Mouse (Mus musculus) limb, embryonic 13.5 days (tissue): Measurements from ENCODE around the gene Sh3bp5. TPM values are rescaled to one million over a fixed set of nuclear protein-coding genes. Genes with fewer than 3 reads are reported as not detected.

Experiments
- ATAC-seq: fragments of 200-750 bp; cut with Nextera tagmentation; 2 replicates; pipeline ENCODE4 v1.8.0; 2017; ENCODE audit warnings: low read depth, moderate number of reproducible peaks, moderate TSS enrichment; ENCODE audit not compliant: low FRiP score
- H3K27ac ChIP-seq: fragments of 300-500 bp; sonication (generic); 2 replicates; pipeline ENCODE4 v1.5.1; 2015; ENCODE audit warnings: inconsistent platforms, mild to moderate bottlenecking, moderate library complexity
- H3K27me3 ChIP-seq: fragments of 300-500 bp; sonication (generic); 2 replicates; pipeline ENCODE4 v1.6.1; 2015; ENCODE audit warnings: mild to moderate bottlenecking, inconsistent platforms
- H3K36me3 ChIP-seq: fragments of 300-500 bp; sonication (generic); 2 replicates; pipeline ENCODE4 v1.6.1; 2015; ENCODE audit warnings: inconsistent platforms, mild to moderate bottlenecking, moderate library complexity
- H3K4me1 ChIP-seq: fragments of 300-500 bp; sonication (generic); 2 replicates; pipeline ENCODE4 v1.6.1; 2015; ENCODE audit warnings: inconsistent platforms
- H3K4me2 ChIP-seq: fragments of 300-500 bp; sonication (generic); replicated peaks from 2 replicates; pipeline ENCODE4 v1.6.1; 2015; ENCODE audit warnings: inconsistent platforms, mild to moderate bottlenecking, moderate library complexity
- H3K4me3 ChIP-seq: fragments of 300-500 bp; sonication (generic); 2 replicates; pipeline ENCODE4 v1.5.1; 2015; ENCODE audit warnings: moderate library complexity, mild to moderate bottlenecking, inconsistent platforms
- H3K9ac ChIP-seq: fragments of 300-500 bp; sonication (generic); 2 replicates; pipeline ENCODE4 v1.6.1; 2015; ENCODE audit warnings: mild to moderate bottlenecking, inconsistent platforms
- H3K9me3 ChIP-seq: fragments of 300-500 bp; sonication (generic); 2 replicates; pipeline ENCODE4 v1.6.1; 2016; ENCODE audit warnings: inconsistent platforms
- WGBS: fragments of 180-500 bp; shearing (Covaris S2); methylation state at CpG from one replicate; pipeline ENCODE4 v1.1.7; 2015; 5-methylcytosine and 5-hydroxymethylcytosine counted together
- polyA plus RNA-seq: library from polyadenylated mRNA; unstranded; fragments of >200 nt; fragmentation: Nextera tagmentation; extraction: Ambion mirVana; gene quantifications from 2 replicates; pipeline ENCODE4 v1.2.1, GENCODE M21; 2015

Gene Sh3bp5
- polyA plus RNA-seq, 1 experiment from 2014 or later = 53.2 TPM

DNA sequence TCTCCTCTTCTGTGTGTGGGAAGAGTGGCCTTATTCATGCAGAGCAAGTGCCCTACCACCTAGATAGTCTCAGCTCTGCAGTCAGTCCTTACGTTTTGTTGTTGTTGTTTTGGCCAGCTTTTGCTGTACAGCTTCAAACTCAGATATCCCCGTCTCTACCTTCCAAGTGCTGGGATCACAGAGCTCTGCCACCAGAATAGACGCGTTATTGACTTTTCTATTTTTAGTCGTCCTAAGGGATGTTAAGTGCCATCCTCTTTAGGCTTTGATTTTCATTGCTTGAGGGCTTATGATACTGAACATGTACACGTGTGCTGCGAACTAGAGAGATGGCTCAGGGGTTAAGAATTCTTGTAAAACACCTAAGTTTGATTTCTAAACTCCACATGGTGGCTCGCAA is 92.6 kb downstream of the Sh3bp5 start:
- Histone ChIP-seq H3K27me3 (no peaks in the 10 kb centered on the region), H3K36me3 (peaks cover 46% of the 10 kb centered on the region), H3K4me1 (peaks cover 7% of the 10 kb centered on the region; the same call in 1 of the 2 replicates), H3K9ac (no peak overlapping the region), H3K9me3 (no peaks in the 10 kb centered on the region), H3K4me2 (no peak overlapping the region), H3K4me3 (no peak overlapping the region), H3K27ac (no peak overlapping the region)
- 79% methylated on average over 8 of the region's 8 CpGs for WGBS
- ATAC-seq = no peak

DNA sequence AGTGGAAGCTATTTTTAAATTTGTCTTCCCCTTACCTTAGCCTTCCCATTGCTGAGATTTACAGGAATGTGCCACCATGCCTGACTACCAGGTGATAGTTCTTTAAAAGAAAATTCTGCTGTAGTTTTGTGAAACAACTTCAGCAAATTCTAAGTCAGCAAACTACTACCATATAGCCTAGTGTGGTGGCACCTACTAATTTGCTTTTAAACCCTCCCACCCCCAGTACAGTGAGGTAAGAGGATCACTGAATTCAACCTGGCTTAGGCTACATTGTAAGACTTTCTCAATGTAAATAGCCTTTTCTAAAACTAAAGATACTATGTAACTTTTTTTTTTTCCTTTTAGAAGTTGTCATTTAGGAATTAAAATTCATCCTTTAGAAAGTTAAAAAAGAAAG is 97.9 kb downstream of the Sh3bp5 start:
- Histone ChIP-seq H3K4me1 (peaks cover 18% of the 10 kb centered on the region), H3K9me3 (no peaks in the 10 kb centered on the region), H3K27ac (no peak overlapping the region), H3K4me2 (peak overlapping the region; percentile 71), H3K9ac (peak overlapping the region; percentile 92; the same call in 1 of the 2 replicates), H3K36me3 (peaks cover 12% of the 10 kb centered on the region), H3K4me3 (peak overlapping the region; percentile 86), H3K27me3 (no peaks in the 10 kb centered on the region)
- ATAC-seq = no peak

DNA sequence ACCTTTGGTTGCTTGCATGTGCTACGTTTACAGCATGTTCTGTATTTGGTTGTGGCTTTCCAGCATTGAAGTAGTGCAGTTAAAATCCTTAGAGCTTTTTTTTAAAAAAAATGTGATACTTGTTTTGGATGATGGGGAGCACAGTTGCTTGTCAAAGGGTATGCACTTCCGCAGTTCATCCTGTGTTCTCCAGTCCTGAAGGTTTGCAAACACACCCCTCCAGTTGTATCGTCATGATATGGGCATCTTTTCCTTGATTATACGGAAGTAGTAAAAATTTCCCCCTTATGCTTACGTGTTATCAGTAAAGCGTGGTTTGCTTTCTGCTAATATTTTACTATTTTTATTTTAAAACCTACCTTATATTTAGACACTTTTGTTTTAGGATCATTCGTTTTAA is 98.5 kb downstream of the Sh3bp5 start:
- WGBS = 45% methylated on average over 7 of the region's 7 CpGs
- H3K27ac ChIP-seq = peak overlapping the region; percentile 92; the same call in 1 of the 2 replicates

DNA sequence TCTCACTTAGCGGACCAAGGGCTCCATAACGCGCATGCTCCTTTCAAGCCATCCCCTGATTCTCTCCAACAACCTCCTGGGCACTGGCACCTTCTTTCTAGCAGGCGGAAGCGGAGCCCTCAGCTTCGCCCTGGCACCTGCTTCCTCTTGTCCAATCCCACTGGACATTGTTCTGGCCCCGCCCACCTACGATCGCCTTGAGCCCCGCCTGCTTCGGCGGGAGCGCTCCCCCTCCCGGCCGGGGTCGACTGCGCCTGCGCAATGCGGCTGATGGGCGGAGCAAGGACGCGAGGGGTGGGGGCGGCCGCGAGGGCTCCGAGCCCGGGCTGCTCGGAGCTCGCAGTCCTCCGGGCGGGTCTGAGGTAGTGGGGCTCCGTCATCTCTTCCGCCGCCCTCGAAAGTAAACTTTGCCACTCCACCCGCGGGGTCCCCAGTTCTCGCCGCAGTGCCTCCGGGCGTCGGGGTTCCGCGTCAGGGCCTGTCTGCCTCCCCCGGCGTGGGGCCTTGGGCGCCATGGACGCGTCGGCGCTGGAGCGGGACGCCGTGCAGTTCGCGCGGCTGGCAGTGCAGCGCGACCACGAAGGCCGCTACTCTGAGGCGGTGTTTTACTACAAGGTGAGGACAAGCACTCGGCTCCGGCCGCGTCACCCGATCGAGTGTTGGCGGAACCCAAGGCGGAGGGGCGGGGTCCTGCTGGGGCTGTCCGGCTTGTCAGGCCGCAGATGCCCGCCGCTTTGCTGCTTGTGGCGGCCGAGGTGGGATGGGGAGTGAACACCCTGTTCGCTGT is 99.3 kb downstream of the Sh3bp5 start, which contains the start of gene Capn7:
Gene Capn7, plus strand, starts transcription at position 270 of the 787 bp plus-strand sequence.
- H3K9me3 ChIP-seq = no peaks in the 10 kb centered on the region
- peak within 1 kb of the TSS; percentile 92 for H3K9ac ChIP-seq
- peak within 1 kb of the TSS; percentile 86 for H3K4me3 ChIP-seq
- ATAC-seq = peak; percentile 96
- peaks cover 18% of the 10 kb centered on the region for H3K4me1 ChIP-seq
- WGBS = under 1% methylated on average over 78 of the region's 78 CpGs
- H3K36me3 ChIP-seq = peaks cover 8% of the 10 kb centered on the region
- H3K27me3 ChIP-seq = no peaks in the 10 kb centered on the region
- peak within 1 kb of the TSS; percentile 92 for H3K27ac ChIP-seq
- H3K4me2 ChIP-seq = peak within 1 kb of the TSS; percentile 71

More for the DNA sequence above, 98.5 kb downstream of the Sh3bp5 start:
- Histone ChIP-seq H3K36me3 (peaks cover 11% of the 10 kb centered on the region), H3K4me1 (peaks cover 18% of the 10 kb centered on the region), H3K9me3 (no peaks in the 10 kb centered on the region), H3K9ac (peak overlapping the region; percentile 92), H3K27me3 (no peaks in the 10 kb centered on the region), H3K4me3 (peak overlapping the region; percentile 86), H3K4me2 (peak overlapping the region; percentile 71)
- ATAC-seq = no peak

DNA sequence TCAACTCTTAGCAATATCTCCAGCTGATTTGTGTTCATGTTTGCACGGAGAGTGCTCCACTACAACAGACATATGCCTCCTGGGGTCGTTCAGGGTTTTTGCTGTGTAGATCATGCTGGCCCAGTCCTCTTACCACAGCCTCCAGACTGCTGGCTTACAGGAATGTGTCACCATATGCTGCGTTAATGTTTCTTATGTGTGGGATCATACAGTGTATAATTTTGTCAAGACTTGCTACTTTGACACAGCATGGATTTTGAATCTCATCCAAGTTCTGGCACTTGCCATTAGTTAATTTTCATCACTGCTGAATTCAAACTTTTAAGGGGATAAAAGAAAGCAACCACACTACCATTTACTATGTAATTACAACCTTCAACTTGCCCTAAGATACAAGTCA is 100.1 kb downstream of the Sh3bp5 start:
- H3K4me3 ChIP-seq = peak overlapping the region; percentile 86
- no peak overlapping the region for H3K9ac ChIP-seq
- H3K9me3 ChIP-seq = no peaks in the 10 kb centered on the region
- peaks cover 7% of the 10 kb centered on the region for H3K36me3 ChIP-seq
- ATAC-seq = no peak
- H3K27me3 ChIP-seq = no peaks in the 10 kb centered on the region
- WGBS = 50% methylated on average over 3 of the region's 3 CpGs
- peak overlapping the region; percentile 71 for H3K4me2 ChIP-seq
- peaks cover 18% of the 10 kb centered on the region for H3K4me1 ChIP-seq
- H3K27ac ChIP-seq = no peak overlapping the region

DNA sequence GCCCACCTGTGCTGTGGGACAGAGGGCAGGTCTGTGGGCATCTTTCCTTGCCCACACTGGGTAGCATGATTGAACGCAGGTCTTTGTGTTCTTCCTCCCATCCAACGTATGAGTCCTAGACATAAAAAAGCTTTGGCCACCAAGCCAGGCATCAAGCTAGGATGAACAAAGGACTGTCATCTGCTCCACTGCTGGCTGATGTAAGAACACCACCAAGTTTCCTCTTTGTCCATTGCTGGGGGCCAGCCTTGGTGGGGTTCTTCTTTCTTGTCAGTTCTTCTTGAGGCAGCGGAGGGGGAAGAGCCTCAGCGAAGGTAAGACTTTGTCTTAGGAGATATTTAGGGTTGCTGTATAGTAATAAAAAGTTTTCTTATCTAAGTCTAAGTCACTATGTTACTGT is 104.9 kb downstream of the Sh3bp5 start:
- H3K9ac ChIP-seq = no peak overlapping the region
- no peaks in the 10 kb centered on the region for H3K36me3 ChIP-seq
- H3K9me3 ChIP-seq = no peaks in the 10 kb centered on the region
- H3K4me1 ChIP-seq = no peaks in the 10 kb centered on the region
- H3K4me2 ChIP-seq = no peak overlapping the region
- H3K27ac ChIP-seq = no peak overlapping the region
- ATAC-seq = no peak
- WGBS = 76% methylated on average over 4 of the region's 4 CpGs
- no peaks in the 10 kb centered on the region for H3K27me3 ChIP-seq
- H3K4me3 ChIP-seq = no peak overlapping the region

DNA sequence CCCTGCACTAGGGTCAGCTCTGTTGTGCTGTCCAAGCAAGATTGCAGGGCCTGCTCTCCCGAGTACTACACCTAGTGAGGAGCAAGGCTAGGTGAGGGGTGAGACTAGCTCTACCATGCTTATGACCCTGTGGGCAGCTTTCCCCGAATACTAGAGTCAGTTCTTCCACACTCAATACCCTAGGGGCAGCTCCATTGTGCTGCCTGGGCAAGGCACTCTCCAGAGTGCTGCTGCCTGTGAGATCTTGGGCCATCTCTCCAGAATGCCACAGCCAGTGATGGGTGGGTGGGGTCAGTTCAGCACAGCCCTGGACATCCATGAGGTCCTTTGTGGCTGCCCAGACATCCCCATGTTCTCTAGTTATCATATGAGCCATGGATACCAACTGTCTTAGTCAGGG is 106.1 kb downstream of the Sh3bp5 start:
- no peaks in the 10 kb centered on the region for H3K4me1 ChIP-seq
- 54% methylated on average over 2 of the region's 2 CpGs for WGBS
- H3K4me2 ChIP-seq = no peak overlapping the region
- no peak overlapping the region for H3K9ac ChIP-seq
- H3K27ac ChIP-seq = no peak overlapping the region
- H3K4me3 ChIP-seq = no peak overlapping the region
- H3K36me3 ChIP-seq = no peaks in the 10 kb centered on the region
- no peaks in the 10 kb centered on the region for H3K9me3 ChIP-seq
- no peaks in the 10 kb centered on the region for H3K27me3 ChIP-seq
- no peak for ATAC-seq

DNA sequence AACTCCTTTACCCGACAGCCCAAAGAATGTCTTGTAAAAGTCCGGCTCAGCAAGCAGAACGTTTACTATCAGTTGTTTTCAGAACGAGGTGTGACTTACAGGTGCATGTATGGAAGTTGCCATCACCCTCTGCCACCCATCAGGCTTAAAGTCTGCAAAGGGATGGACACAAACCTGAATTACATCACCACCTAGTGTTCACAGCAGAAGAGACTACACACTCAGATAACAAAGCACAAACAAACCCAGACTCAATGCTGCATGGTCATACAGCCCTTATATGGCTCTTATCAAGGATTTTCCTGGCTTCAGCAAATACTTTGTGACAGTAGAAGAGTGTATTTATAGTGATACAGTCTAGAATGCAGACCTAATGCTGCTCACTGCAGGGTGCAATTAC is 108.2 kb downstream of the Sh3bp5 start:
- Histone ChIP-seq H3K27ac (no peak overlapping the region), H3K36me3 (no peaks in the 10 kb centered on the region), H3K9me3 (no peaks in the 10 kb centered on the region), H3K9ac (no peak overlapping the region), H3K27me3 (0 out of 2 replicates have a peak, but pooled peaks cover 4% of the 10 kb centered on the region), H3K4me3 (no peak overlapping the region), H3K4me1 (peaks cover 13% of the 10 kb centered on the region; the same call in 1 of the 2 replicates), H3K4me2 (no peak overlapping the region)
- no peak for ATAC-seq
- 76% methylated on average over 4 of the region's 4 CpGs for WGBS

DNA sequence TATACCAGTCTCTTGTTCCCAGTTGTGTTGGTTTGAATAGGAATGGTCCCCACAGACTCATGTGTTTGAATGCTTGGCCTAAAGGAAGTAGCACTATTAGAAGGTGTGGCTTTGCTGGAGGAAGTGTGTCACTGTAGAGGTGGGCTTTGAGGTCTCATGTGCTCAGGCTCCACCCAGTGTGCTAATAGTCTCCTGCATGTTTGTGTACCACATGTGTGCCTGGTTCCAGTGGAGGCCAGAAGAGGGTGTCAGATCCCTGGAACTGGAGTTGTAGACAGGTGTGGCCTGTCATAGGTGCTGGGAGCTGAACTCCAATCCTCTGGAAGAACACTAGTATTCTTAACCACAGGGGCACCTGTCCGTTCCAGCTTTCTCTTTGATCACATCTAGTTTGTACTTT is 108.7 kb downstream of the Sh3bp5 start:
- no peaks in the 10 kb centered on the region for H3K36me3 ChIP-seq
- WGBS = 87% methylated on average over 1 of the region's 1 CpGs
- peaks cover 13% of the 10 kb centered on the region; the same call in 1 of the 2 replicates for H3K4me1 ChIP-seq
- no peak overlapping the region for H3K9ac ChIP-seq
- ATAC-seq = no peak
- H3K27me3 ChIP-seq = 0 out of 2 replicates have a peak, but pooled peaks cover 4% of the 10 kb centered on the region
- no peak overlapping the region for H3K4me3 ChIP-seq
- no peaks in the 10 kb centered on the region for H3K9me3 ChIP-seq
- H3K27ac ChIP-seq = no peak overlapping the region
- no peak overlapping the region for H3K4me2 ChIP-seq

DNA sequence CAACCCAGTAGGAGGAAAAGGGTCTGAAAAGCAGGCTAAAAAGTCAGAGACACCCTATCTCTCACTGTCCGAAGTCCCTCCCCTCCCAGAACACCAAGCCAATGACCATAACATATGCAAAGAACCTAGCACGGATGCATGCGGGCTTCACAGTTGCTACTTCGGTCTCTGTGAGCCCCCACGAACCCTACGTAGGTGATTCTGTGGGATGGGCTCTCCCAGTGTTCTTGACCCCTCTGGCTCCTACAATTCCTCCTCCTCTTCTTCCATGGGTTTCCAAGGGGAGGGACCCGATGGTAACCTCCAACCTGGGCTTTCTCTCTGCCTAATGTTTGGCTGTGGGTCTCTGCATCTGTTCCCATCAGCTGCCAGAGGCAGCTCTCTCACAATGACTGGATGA is 109.1 kb downstream of the Sh3bp5 start:
- ATAC-seq = no peak

DNA sequence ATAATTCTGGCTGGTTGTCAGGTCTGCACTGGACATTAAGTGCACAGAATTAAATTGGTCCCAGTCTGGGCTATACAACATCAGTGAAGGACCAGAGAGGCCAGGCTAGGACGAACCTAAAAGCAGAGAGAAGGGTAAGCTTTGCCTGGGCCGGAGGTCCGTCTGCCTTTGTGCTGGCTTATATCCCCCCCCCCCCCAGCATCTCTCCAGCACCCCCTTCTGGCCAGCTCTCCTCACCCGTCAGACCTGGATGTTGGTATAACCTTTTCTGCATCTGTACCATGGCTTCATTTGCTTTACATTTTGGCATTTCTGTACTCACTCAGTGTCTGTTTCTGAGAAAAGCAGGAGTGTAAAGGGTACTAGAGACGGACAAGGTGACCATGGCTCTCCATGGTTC is 110.3 kb downstream of the Sh3bp5 start:
- peaks cover 13% of the 10 kb centered on the region; the same call in 1 of the 2 replicates for H3K4me1 ChIP-seq
- H3K4me2 ChIP-seq = no peak overlapping the region
- H3K9ac ChIP-seq = no peak overlapping the region
- 0 out of 2 replicates have a peak, but pooled peaks cover 4% of the 10 kb centered on the region for H3K27me3 ChIP-seq
- WGBS = 57% methylated on average over 5 of the region's 5 CpGs
- H3K9me3 ChIP-seq = no peaks in the 10 kb centered on the region
- H3K4me3 ChIP-seq = no peak overlapping the region
- H3K27ac ChIP-seq = no peak overlapping the region
- H3K36me3 ChIP-seq = no peaks in the 10 kb centered on the region
- no peak for ATAC-seq

More for the DNA sequence above, 109.1 kb downstream of the Sh3bp5 start:
- H3K27ac ChIP-seq = no peak overlapping the region
- no peak overlapping the region for H3K4me3 ChIP-seq
- H3K27me3 ChIP-seq = 0 out of 2 replicates have a peak, but pooled peaks cover 4% of the 10 kb centered on the region
- WGBS = 68% methylated on average over 7 of the region's 7 CpGs
- no peaks in the 10 kb centered on the region for H3K36me3 ChIP-seq
- no peak overlapping the region for H3K9ac ChIP-seq
- H3K4me1 ChIP-seq = peaks cover 13% of the 10 kb centered on the region; the same call in 1 of the 2 replicates
- no peak overlapping the region for H3K4me2 ChIP-seq
- no peaks in the 10 kb centered on the region for H3K9me3 ChIP-seq

DNA sequence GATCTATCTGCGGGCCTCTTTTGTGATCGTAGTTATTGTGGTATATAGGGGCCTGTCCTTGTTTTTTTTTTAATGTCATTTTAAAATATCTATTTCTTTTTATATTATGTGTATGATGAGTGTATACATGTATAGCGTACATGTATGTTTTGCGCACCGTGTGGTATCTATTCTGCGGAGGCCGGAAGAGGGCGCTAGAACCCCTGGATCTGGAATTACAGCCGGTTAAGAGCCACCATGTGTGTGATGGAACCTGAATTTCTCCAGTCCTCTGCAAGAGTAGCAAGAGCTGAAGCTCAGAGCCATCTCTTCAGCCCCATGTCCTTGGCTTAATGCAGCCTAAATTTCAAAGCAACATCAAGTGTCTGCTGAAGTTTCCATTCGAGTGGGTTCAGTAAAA is 111.0 kb downstream of the Sh3bp5 start:
- Histone ChIP-seq H3K27me3 (0 out of 2 replicates have a peak, but pooled peaks cover 4% of the 10 kb centered on the region), H3K4me1 (peaks cover 13% of the 10 kb centered on the region; the same call in 1 of the 2 replicates), H3K9ac (no peak overlapping the region), H3K4me2 (no peak overlapping the region), H3K4me3 (no peak overlapping the region), H3K36me3 (no peaks in the 10 kb centered on the region), H3K27ac (no peak overlapping the region), H3K9me3 (no peaks in the 10 kb centered on the region)
- 59% methylated on average over 10 of the region's 10 CpGs for WGBS
- no peak for ATAC-seq
